In genomic region chr10:68723015-68723414, GRCm38 (mm10) we compare ENCODE assay signal across 10 mouse cellular contexts. TPM values are rescaled to one million over a fixed set of nuclear protein-coding genes. Genes with fewer than 3 reads are reported as not detected.
A peak's percentile ranks its signal among the peaks of the same experiment; 100 is the strongest.
DNase-seq lines count a peak whose midpoint lies in the region; ATAC-seq and TF ChIP-seq lines count a peak whose summit lies in the region.
"Had no signal": no experiment of that assay in that cellular context is flagged by ENCODE, and none has a peak within 500 bp of the region (broad histone marks: within the 10 kb centered on the region; RNA-seq: fewer than 3 reads in every experiment).

No protein-coding gene starts in this region.

- no peak for ATAC-seq in heart, embryonic 11.5 days (replicated peaks; ENCODE audit: insufficient number of reproducible peaks, low FRiP score, low TSS enrichment)
- no peak for ATAC-seq in hindbrain, embryonic 13.5 days (ENCODE audit: low FRiP score)
- ATAC-seq in midbrain, embryonic 12.5 days (ENCODE audit: low FRiP score, low read depth) = no peak

- TF ChIP-seq RAD21 in CH12.LX (IDR thresholded peaks at IDR 0.05; ENCODE audit: low read depth, low read length) = no peak

- in situ Hi-C loops in CH12.LX (cut with MboI; ENCODE audit: low pct_ligation_motif_present, low pct_unique_long_range_greater_than_20kb, low sequenced_read_pairs) = no loop called here

- H3K4me3 ChIP-seq in heart, embryonic 11.5 days (ENCODE audit: low read depth, low read length) = no peak overlapping the region; the same call in 1 of the 2 replicates
- no peak overlapping the region for H3K4me3 ChIP-seq in CH12.LX (replicated peaks in 1 of 3; ENCODE audit: low read depth in 2 of 3, low read length in 2 of 3, poor library complexity in 1 of 3)
- H3K4me3 ChIP-seq in hindbrain, embryonic 13.5 days = 0 out of 2 replicates have a peak overlapping the region, but pooled peaks have one; percentile 52
- H3K4me3 ChIP-seq in midbrain, embryonic 12.5 days = peak overlapping the region; percentile 49; the same call in 1 of the 2 replicates

- WGBS in heart, embryonic 11.5 days (ENCODE audit: insufficient replicate concordance) = 40% methylated on average over 7 of the region's 7 CpGs
- WGBS in hindbrain, embryonic 13.5 days = 49% methylated on average over 7 of the region's 7 CpGs
- 42% methylated on average over 7 of the region's 7 CpGs for WGBS in midbrain, embryonic 12.5 days

- no peak for TF ChIP-seq CTCF in CH12.LX (conservative IDR thresholded peaks at IDR 0.05 in 1 of 2, IDR thresholded peaks at IDR 0.05 in 1 of 2; ENCODE audit: low read depth in 2 of 2, low read length in 2 of 2)

- H3K9ac ChIP-seq in heart, embryonic 11.5 days (ENCODE audit: low read depth, low read length) = no peak overlapping the region
- no peak overlapping the region for H3K9ac ChIP-seq in CH12.LX (ENCODE audit: insufficient read depth, low read depth)
- H3K9ac ChIP-seq in hindbrain, embryonic 13.5 days = no peak overlapping the region
- no peak overlapping the region for H3K9ac ChIP-seq in midbrain, embryonic 12.5 days (replicated peaks)

- DNase-seq in heart, postnatal 10 days = no peak
- DNase-seq in CH12.LX (ENCODE audit: extremely low read depth) = no peak
- no peak for DNase-seq in right cerebral cortex, postnatal 14 days
- DNase-seq in urinary bladder, postnatal 4 days (ENCODE audit: low spot score in 2 of 2) = no peak
- no peak for DNase-seq in urinary bladder, postnatal 10 days (ENCODE audit: low spot score)
- DNase-seq: cerebellum, adult 18-20 months had no signal

- intact Hi-C loops in heart, postnatal 10 days (cut with DNase I) = no loop called here

- no peaks in the 10 kb centered on the region for H3K9me3 ChIP-seq in heart, embryonic 11.5 days (replicated peaks; ENCODE audit: control insufficient read depth, low read length)
- H3K9me3 ChIP-seq in CH12.LX (replicated peaks; ENCODE audit: low read length) = no peaks in the 10 kb centered on the region
- no peaks in the 10 kb centered on the region for H3K9me3 ChIP-seq in hindbrain, embryonic 13.5 days
- H3K9me3 ChIP-seq in midbrain, embryonic 12.5 days = no peaks in the 10 kb centered on the region

- no peaks in the 10 kb centered on the region for H3K36me3 ChIP-seq in heart, embryonic 11.5 days (ENCODE audit: control insufficient read depth, insufficient read depth, low read length)
- no peaks in the 10 kb centered on the region for H3K36me3 ChIP-seq in CH12.LX (replicated peaks in 1 of 2; ENCODE audit: control insufficient read depth in 1 of 2, insufficient read depth in 1 of 2, low read length in 1 of 2)
- no peaks in the 10 kb centered on the region for H3K36me3 ChIP-seq in hindbrain, embryonic 13.5 days
- no peaks in the 10 kb centered on the region for H3K36me3 ChIP-seq in midbrain, embryonic 12.5 days

- no peak overlapping the region for H3K27ac ChIP-seq in heart, embryonic 11.5 days (ENCODE audit: low read depth, low read length)
- no peak overlapping the region for H3K27ac ChIP-seq in CH12.LX (ENCODE audit: insufficient read depth, low read depth)
- H3K27ac ChIP-seq in hindbrain, embryonic 13.5 days = no peak overlapping the region
- H3K27ac ChIP-seq in midbrain, embryonic 12.5 days (replicated peaks) = no peak overlapping the region

- H3K4me1 ChIP-seq in heart, embryonic 11.5 days (ENCODE audit: control insufficient read depth, insufficient read depth, low read length) = no peaks in the 10 kb centered on the region; the same call in 1 of the 2 replicates
- H3K4me1 ChIP-seq in CH12.LX (ENCODE audit: control insufficient read depth in 1 of 2, insufficient read depth in 2 of 2) = peaks cover 15 to 19% of the 10 kb centered on the region in 2 experiments
- peaks cover 16% of the 10 kb centered on the region for H3K4me1 ChIP-seq in hindbrain, embryonic 13.5 days (replicated peaks)
- H3K4me1 ChIP-seq in midbrain, embryonic 12.5 days = peaks cover 15% of the 10 kb centered on the region

- no peak for TF ChIP-seq EP300 in CH12.LX (IDR thresholded peaks at IDR 0.05; ENCODE audit: low read length)

- dilution Hi-C loops in CH12.LX (cut with MboI; ENCODE audit: extremely low pct_ligation_motif_present, extremely low pct_unique_long_range_greater_than_20kb, low sequenced_read_pairs) = no loop called here

- TF ChIP-seq POLR2A in CH12.LX (IDR thresholded peaks at IDR 0.05; ENCODE audit: low read depth, low read length) = no peak

- H3K79me2 ChIP-seq in CH12.LX (replicated peaks; ENCODE audit: control insufficient read depth, extremely low read depth, insufficient read depth, poor library complexity, severe bottlenecking) = no peaks in the 10 kb centered on the region

- peaks cover 6% of the 10 kb centered on the region; the same call in 1 of the 2 replicates for H3K27me3 ChIP-seq in heart, embryonic 11.5 days (ENCODE audit: control insufficient read depth, insufficient read depth, low read length)
- H3K27me3 ChIP-seq in CH12.LX (replicated peaks) = no peaks in the 10 kb centered on the region
- peaks cover 11% of the 10 kb centered on the region for H3K27me3 ChIP-seq in hindbrain, embryonic 13.5 days
- peaks cover 19% of the 10 kb centered on the region for H3K27me3 ChIP-seq in midbrain, embryonic 12.5 days

- H3K4me2 ChIP-seq in heart, embryonic 11.5 days = peak overlapping the region; percentile 91
- peak overlapping the region; percentile 96 for H3K4me2 ChIP-seq in CH12.LX (ENCODE audit: insufficient read depth, low read depth, poor library complexity, severe bottlenecking)
- H3K4me2 ChIP-seq in hindbrain, embryonic 13.5 days = peak overlapping the region; percentile 87
- peak overlapping the region; percentile 82; the same call in 1 of the 2 replicates for H3K4me2 ChIP-seq in midbrain, embryonic 12.5 days (replicated peaks)

TF ChIP-seq in CH12.LX, 34 proteins besides CTCF, POLR2A, EP300 and RAD21:
- TF ChIP-seq CHD2 (IDR thresholded peaks at IDR 0.05; ENCODE audit: low read length) = peak; percentile 60; the same call in 1 of the 2 replicates
- no peak for TF ChIP-seq E2F4 (IDR thresholded peaks at IDR 0.05; ENCODE audit: insufficient replicate concordance, low read depth, low read length)
- TF ChIP-seq TBP (conservative IDR thresholded peaks at IDR 0.05; ENCODE audit: low read depth, low read length) = no peak
- no peak for TF ChIP-seq USF1 (IDR thresholded peaks at IDR 0.05; ENCODE audit: low read depth, low read length)
- peak; percentile 68; the same call in 1 of the 2 replicates for TF ChIP-seq MAZ (IDR thresholded peaks at IDR 0.05; ENCODE audit: low read depth, low read length)
- TF ChIP-seq TCF12 (IDR thresholded peaks at IDR 0.05; ENCODE audit: low read depth, low read length) = 0 out of 2 replicates have a peak, but pooled peaks have one; percentile 17
- TF ChIP-seq IRF4 (IDR thresholded peaks at IDR 0.05; ENCODE audit: low read depth, low read length) = no peak
- TF ChIP-seq PAX5 (IDR thresholded peaks at IDR 0.05; ENCODE audit: low read length) = no peak
- TF ChIP-seq ETS1 (conservative IDR thresholded peaks at IDR 0.05; ENCODE audit: low read depth, low read length) = 0 out of 2 replicates have a peak, but pooled peaks have one; percentile 27
TF ChIP-seq in CH12.LX: peak in this region for 4.

RNA-seq across cellular contexts. Expression of gene Tmem26, which starts 0.4 kb away (rescaled TPM):
- polyA plus RNA-seq in heart, embryonic 11.5 days (2014; fragmentation: Nextera tagmentation; extraction: Ambion mirVana) = 3.9 and 4.3 TPM in 2 replicates
- under 1 TPM; 0.67 to 0.99 TPM for total RNA-seq in heart, postnatal 10 days (2021)
- total RNA-seq in CH12.LX (2012; rRNA removed) = 0.04 TPM in 2 replicates
- total RNA-seq in CH12.LX (2014; rRNA removed) = not detected in 2 replicates
- not detected in 2 replicates for polyA plus RNA-seq in CH12.LX (2012; ENCODE audit: insufficient read length, low read depth)
- 5.9 and 6.6 TPM in 2 replicates for polyA plus RNA-seq in hindbrain, embryonic 13.5 days (2015; fragmentation: Nextera tagmentation; extraction: Ambion mirVana)
- polyA plus RNA-seq in midbrain, embryonic 12.5 days (2016; fragmentation: Nextera tagmentation; extraction: Ambion mirVana) = 6.7 and 7.2 TPM in 2 replicates
- polyA plus RNA-seq: C2C12 had no signal

Comparison
In these comparisons a context has a peak if more than half of its experiments do, and no peak if none do; other contexts are left out.
1. H3K4me3 ChIP-seq: peak in hindbrain, embryonic 13.5 days (single experiment) and midbrain, embryonic 12.5 days (single experiment); none in heart, embryonic 11.5 days (single experiment) and CH12.LX (0 of 3).
2. Peak in every context shown above with its lines, with median percentiles within 50 percentile points of each other: H3K4me2 ChIP-seq.